Mouse (Mus musculus) intestine, postnatal 0 days (tissue): Measurements from ENCODE around the gene Abhd6. TPM values are rescaled to one million over a fixed set of nuclear protein-coding genes. Genes with fewer than 3 reads are reported as not detected.

Experiments used
- ATAC-seq: fragments of 200-750 bp; cut with Nextera tagmentation; 2 replicates; pipeline ENCODE4 v1.8.0; 2017; ENCODE audit warnings: mild to moderate bottlenecking, moderate TSS enrichment, moderate library complexity
- H3K27ac ChIP-seq: fragments of 300-500 bp; sonication (generic); 2 replicates; pipeline ENCODE4 v1.5.1; 2014; ENCODE audit warnings: mild to moderate bottlenecking, low read depth, low read length, moderate library complexity
- H3K27me3 ChIP-seq: fragments of 300-500 bp; sonication (generic); replicated peaks from 2 replicates; pipeline ENCODE4 v1.6.1; 2014; ENCODE audit warnings: low read length, mixed read lengths; ENCODE audit not compliant: control insufficient read depth, insufficient read depth
- H3K36me3 ChIP-seq: fragments of 300-500 bp; sonication (generic); 2 replicates; pipeline ENCODE4 v1.6.1; 2014; ENCODE audit warnings: mild to moderate bottlenecking, moderate library complexity; ENCODE audit not compliant: control insufficient read depth, insufficient read depth
- H3K4me1 ChIP-seq: fragments of 300-500 bp; sonication (generic); replicated peaks from 2 replicates; pipeline ENCODE4 v1.6.1; 2014; ENCODE audit warnings: antibody characterized with exemption, low read length, mixed read lengths; ENCODE audit not compliant: control insufficient read depth, insufficient read depth
- H3K4me2 ChIP-seq: fragments of 300-500 bp; sonication (generic); replicated peaks from 2 replicates; pipeline ENCODE4 v1.6.1; 2014; ENCODE audit warnings: low read depth, mild to moderate bottlenecking, moderate library complexity
- H3K4me3 ChIP-seq: fragments of 300-500 bp; sonication (generic); 2 replicates; pipeline ENCODE4 v1.5.1; 2014; ENCODE audit warnings: low read depth, low read length
- H3K9ac ChIP-seq: fragments of 300-500 bp; sonication (generic); 2 replicates; pipeline ENCODE4 v1.6.1; 2014; ENCODE audit warnings: mild to moderate bottlenecking, low read depth, low read length
- H3K9me3 ChIP-seq: fragments of 300-500 bp; sonication (generic); 2 replicates; pipeline ENCODE4 v1.6.1; 2016; ENCODE audit warnings: mixed run types; ENCODE audit not compliant: control insufficient read depth
- CTCF ChIP-seq: sonication (generic); IDR thresholded peaks from 2 replicates; pipeline ENCODE4 v1.5.1; 2016; ENCODE audit warnings: low read depth, mild to moderate bottlenecking, control low read depth, antibody characterized with exemption, moderate library complexity
- WGBS: fragments of 180-500 bp; shearing (Covaris S2); extraction: QIAGEN DNeasy Blood & Tissue Kit; methylation state at CpG from one replicate; pipeline ENCODE4 v1.1.7; 2014; 5-methylcytosine and 5-hydroxymethylcytosine counted together
- polyA plus RNA-seq: library from polyadenylated mRNA; unstranded; fragments of >200 nt; fragmentation: Nextera tagmentation; extraction: Ambion mirVana; gene quantifications from 2 replicates; pipeline ENCODE4 v1.2.1, GENCODE M21; 2015

The Abhd6 gene
- polyA plus RNA-seq, 1 experiment from 2014 or later, result 11.8 TPM

- Histone ChIP-seq H3K4me1 (no peaks in the 10 kb centered on the region), H3K9ac (no peak overlapping the region), H3K4me3 (no peak overlapping the region), H3K27ac (no peak overlapping the region), H3K4me2 (no peak overlapping the region), H3K27me3 (no peaks in the 10 kb centered on the region), H3K36me3 (peaks cover 8% of the 10 kb centered on the region), H3K9me3 (no peaks in the 10 kb centered on the region)
- no peak for ATAC-seq
- TF ChIP-seq CTCF, result no peak
- WGBS, result 88% methylated on average over 6 of the region's 6 CpGs
Measured at GRCm38 (mm10) chr14:8044786-8045185, 42.1 kb downstream of the Abhd6 start.

DNA sequence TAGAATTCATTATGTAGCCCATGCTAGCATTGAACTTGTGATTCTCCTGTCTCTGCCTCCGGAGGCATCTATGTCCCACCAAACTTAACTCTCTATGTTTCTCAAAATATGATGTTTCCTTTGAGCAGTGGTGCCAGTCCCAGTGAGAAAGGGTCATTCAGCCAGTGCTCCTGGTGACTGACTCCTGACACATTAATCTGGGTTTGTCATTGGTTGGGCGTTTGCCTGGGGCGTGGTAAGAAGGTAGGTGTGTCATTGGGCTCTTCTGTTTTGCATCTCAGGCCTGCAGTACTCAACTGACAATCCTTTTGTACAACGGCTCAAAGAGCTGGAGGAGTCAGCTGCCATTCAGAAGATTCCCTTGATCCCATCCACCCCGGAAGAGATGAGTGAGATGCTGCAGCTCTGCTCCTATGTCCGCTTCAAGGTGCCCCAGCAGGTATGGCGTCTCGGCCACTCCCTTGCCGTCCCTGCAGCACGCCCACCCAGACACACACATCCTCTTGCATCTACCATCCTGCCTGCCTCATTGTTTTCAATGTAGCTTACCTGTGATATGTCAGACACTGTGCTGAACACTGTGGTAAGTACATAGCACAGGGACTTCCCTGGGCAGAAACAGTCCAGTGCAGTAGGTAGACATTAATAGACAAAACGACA is 42.6 kb downstream of the Abhd6 start:
- Histone ChIP-seq H3K4me2 (no peak overlapping the region), H3K27me3 (no peaks in the 10 kb centered on the region), H3K9me3 (no peaks in the 10 kb centered on the region), H3K4me1 (no peaks in the 10 kb centered on the region), H3K4me3 (no peak overlapping the region), H3K9ac (no peak overlapping the region), H3K27ac (no peak overlapping the region), H3K36me3 (peaks cover 10% of the 10 kb centered on the region)
- TF ChIP-seq CTCF, result no peak
- WGBS, result 74% methylated on average over 11 of the region's 11 CpGs
- ATAC-seq, result no peak

DNA sequence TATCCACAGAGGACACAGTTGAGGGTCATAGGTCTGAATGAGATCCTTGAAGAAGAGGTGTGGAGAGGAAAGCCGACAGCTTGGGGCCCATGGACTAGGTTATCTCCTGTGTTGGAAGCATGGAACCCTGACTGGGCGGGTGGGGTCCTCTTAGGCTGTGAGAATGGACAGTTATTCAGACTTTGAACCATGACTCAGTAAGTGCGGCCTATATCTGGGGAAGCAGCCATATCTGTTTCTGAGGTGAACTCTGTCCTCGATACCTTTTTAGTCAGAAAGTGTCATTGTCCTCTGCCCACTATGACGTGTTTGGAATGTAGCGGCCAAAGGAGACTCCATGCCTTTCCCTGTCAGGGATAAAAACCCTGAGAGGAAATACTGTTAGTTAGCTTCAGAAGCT is 44.1 kb downstream of the Abhd6 start:
- ATAC-seq, result peak; percentile 94
- no peak for TF ChIP-seq CTCF
- no peak overlapping the region for H3K4me3 ChIP-seq

DNA sequence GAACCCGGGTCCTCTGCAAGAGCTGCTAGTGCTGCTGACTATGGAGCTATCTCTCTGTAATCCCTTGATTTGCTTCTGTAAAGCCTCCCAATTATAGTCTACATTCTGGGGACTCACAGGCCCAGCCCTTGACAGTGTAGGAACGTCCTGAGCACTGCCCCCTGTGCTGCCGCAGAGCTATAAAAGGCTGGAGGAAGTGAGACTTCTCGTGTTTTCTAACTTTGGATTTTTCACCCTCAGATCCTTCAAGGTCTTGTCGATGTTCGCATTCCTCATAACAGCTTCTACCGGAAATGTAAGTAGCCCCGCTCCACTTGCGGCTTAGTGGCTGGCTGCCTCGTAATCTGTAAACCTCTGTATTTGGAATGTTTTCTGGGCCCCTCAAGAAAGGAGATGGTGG is 46.6 kb downstream of the Abhd6 start:
- Histone ChIP-seq H3K36me3 (peaks cover 17% of the 10 kb centered on the region), H3K4me2 (no peak overlapping the region), H3K9ac (no peak overlapping the region), H3K27ac (no peak overlapping the region), H3K9me3 (no peaks in the 10 kb centered on the region), H3K4me1 (no peaks in the 10 kb centered on the region), H3K4me3 (no peak overlapping the region), H3K27me3 (no peaks in the 10 kb centered on the region)
- ATAC-seq, result no peak
- WGBS, result 86% methylated on average over 10 of the region's 10 CpGs
- TF ChIP-seq CTCF, result no peak

More for the DNA sequence above, 44.1 kb downstream of the Abhd6 start:
- no peak overlapping the region for H3K9ac ChIP-seq
- H3K9me3 ChIP-seq, result no peaks in the 10 kb centered on the region
- no peaks in the 10 kb centered on the region for H3K27me3 ChIP-seq
- H3K4me2 ChIP-seq, result no peak overlapping the region
- peak overlapping the region; percentile 3; the same call in 1 of the 2 replicates for H3K27ac ChIP-seq
- H3K36me3 ChIP-seq, result peaks cover 17% of the 10 kb centered on the region
- no peaks in the 10 kb centered on the region for H3K4me1 ChIP-seq
- 52% methylated on average over 6 of the region's 6 CpGs for WGBS

GRCm38 (mm10) chr14:8051869-8052268 is 49.2 kb downstream of the Abhd6 start:
- no peak overlapping the region for H3K4me2 ChIP-seq
- H3K36me3 ChIP-seq, result peaks cover 17% of the 10 kb centered on the region
- WGBS, result 87% methylated on average over 2 of the region's 2 CpGs
- no peak overlapping the region for H3K4me3 ChIP-seq
- no peak for ATAC-seq
- H3K27me3 ChIP-seq, result no peaks in the 10 kb centered on the region
- no peak overlapping the region for H3K27ac ChIP-seq
- no peaks in the 10 kb centered on the region for H3K9me3 ChIP-seq
- no peak overlapping the region for H3K9ac ChIP-seq
- no peak for TF ChIP-seq CTCF
- H3K4me1 ChIP-seq, result no peaks in the 10 kb centered on the region

GRCm38 (mm10) chr14:8052661-8053060 is 50.0 kb downstream of the Abhd6 start:
- no peak for TF ChIP-seq CTCF

More at GRCm38 (mm10) chr14:8052661-8053060, 50.0 kb downstream of the Abhd6 start:
- H3K9me3 ChIP-seq, result no peaks in the 10 kb centered on the region
- H3K4me3 ChIP-seq, result no peak overlapping the region
- H3K9ac ChIP-seq, result no peak overlapping the region
- no peak for ATAC-seq
- no peaks in the 10 kb centered on the region for H3K27me3 ChIP-seq
- H3K4me2 ChIP-seq, result no peak overlapping the region
- peaks cover 17% of the 10 kb centered on the region for H3K36me3 ChIP-seq
- no peak overlapping the region for H3K27ac ChIP-seq
- H3K4me1 ChIP-seq, result no peaks in the 10 kb centered on the region
- WGBS, result 98% methylated on average over 7 of the region's 7 CpGs
